Mouse (Mus musculus) testis, adult 2 months (tissue): ENCODE results near the gene Upk1a.

Experiments
- CTCF ChIP-seq: fragments of 200-500 bp; IDR thresholded peaks from 2 replicates; pipeline ENCODE4 v1.5.1; 2012; ENCODE audit warnings: low read depth, mild to moderate bottlenecking, inconsistent platforms, low read length, moderate library complexity; ENCODE audit not compliant: control insufficient read depth, insufficient read depth, insufficient replicate concordance
- POLR2A ChIP-seq: fragments of 200-500 bp; IDR thresholded peaks from 2 replicates; pipeline ENCODE4 v1.6.1; 2012; ENCODE audit warnings: low read depth, mild to moderate bottlenecking, inconsistent platforms, low read length, moderate library complexity; ENCODE audit not compliant: control insufficient read depth

GRCm38 (mm10) chr7:30557901-30558514 is 54.6 kb downstream of the Upk1a start:
- TF ChIP-seq CTCF: no peak
- TF ChIP-seq POLR2A: no peak
